Mouse (Mus musculus) 3T3-L1 (cell line): ENCODE results near the gene Cutc.
A peak's percentile ranks its signal among the peaks of the same experiment; 100 is the strongest.

Experiments
- DNase-seq: peaks from one replicate; pipeline ENCODE4 v3.0.0-alpha.2; 2015; ENCODE audit warnings: low read depth, low spot score

Cutc gene

GRCm38 (mm10) chr19:43753226-43753835 lies 535 bp downstream of the Cutc start:
- DNase-seq: peak; percentile 89

DNA sequence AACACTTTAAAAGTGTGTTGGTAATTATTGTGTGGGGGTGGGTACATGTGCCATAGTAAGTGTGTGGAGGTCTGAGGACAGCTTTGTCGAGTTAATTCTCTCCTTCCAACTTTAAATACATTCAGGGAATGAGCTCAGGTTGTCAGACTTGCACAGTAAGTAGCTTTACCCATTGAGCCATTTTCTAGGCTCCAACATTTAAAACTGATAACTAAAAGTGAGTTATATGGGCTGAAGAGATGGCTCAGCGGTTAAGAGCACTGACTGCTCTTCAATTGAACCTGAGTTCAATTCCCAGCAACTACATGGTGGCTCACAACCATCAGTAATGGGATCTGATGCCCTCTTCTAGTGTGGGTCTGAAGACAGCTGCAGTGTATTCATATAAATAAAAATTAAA lies 1.4 kb downstream of the Cutc start:
- no peak for DNase-seq

GRCm38 (mm10) chr19:43754872-43755271 lies 2.1 kb downstream of the Cutc start:
- DNase-seq: no peak

DNA sequence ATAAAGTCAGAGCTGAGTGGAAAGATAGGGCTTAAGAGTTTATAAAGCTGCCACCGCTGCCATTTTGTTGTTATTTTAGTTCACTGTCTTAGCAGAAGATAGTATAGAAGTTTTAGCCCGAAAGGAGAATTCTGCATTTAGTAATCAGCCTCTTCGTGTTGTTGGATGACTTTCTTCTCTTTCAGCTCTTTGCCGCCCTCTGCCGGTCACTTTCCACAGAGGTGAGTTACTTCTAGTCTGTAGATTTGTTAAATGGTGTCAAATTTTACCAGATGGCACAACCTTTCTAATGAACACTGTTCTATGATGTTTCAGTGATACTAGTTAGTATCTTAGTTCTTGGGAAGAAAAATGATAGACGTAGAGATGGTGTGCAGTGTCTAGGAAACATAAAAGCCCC lies 7.7 kb downstream of the Cutc start:
- peak; percentile 92 for DNase-seq

- DNase-seq: no peak
Measured at GRCm38 (mm10) chr19:43761543-43762256, 8.9 kb downstream of the Cutc start.

DNA sequence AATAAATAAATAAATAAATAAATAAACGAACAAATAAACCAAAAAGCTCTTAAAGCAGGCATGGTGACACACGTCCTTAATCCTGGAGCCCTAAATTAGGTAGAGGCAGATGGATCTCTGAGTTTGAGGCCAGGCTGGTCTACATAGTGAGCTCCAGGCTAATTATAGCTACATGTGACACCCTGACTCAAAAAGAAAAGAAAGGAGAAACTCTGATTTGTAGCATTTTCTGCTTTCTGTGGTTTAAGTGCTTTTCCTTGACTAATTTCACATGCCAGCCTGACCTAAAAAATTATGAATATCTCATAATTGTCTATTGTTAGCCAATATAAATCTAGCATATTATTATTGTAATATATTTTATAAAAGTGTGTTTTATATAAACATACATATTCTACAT lies 9.6 kb downstream of the Cutc start:
- no peak for DNase-seq

GRCm38 (mm10) chr19:43766451-43766850 lies 13.7 kb downstream of the Cutc start:
- DNase-seq: no peak

DNA sequence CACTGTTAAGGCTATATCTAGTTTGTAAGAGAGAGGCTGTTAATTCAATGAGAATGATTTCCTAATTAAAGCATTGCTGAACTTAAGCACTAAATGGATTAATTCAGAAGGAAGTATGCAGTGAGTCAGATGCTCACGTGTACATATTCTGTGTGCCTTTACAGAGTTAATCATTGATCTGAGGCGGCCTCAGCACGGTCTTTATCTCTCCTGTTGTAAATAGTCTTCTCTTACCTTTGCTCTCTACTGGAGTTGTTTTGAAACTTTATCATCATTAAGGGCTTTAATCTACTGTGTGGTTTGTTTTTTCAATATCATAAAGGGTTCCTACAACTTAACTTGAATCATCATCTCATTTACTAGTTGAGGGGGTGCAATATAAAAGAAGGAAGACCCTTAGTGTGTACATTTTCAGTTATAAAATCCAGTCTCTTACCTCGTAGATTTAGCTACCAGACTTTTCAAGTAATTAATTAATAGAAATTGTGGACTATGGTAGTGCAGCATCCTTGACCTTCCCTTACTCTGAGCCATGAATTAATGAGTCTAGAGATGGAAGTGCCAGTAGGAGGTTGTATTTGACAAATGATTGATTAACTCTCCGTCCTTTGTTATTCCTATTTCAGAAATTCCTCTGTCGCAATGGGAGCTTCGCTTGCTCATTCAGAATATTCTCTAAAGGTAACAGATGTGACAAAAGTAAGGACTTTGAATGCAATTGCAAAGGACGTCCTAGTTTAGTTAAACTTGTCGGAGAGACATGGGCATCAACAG lies 14.9 kb downstream of the Cutc start:
- no peak for DNase-seq

- DNase-seq: peak; percentile 35
Measured at GRCm38 (mm10) chr19:43769366-43769960, 16.7 kb downstream of the Cutc start.

GRCm38 (mm10) chr19:43770584-43770983 lies 17.8 kb downstream of the Cutc start:
- no peak for DNase-seq

DNA sequence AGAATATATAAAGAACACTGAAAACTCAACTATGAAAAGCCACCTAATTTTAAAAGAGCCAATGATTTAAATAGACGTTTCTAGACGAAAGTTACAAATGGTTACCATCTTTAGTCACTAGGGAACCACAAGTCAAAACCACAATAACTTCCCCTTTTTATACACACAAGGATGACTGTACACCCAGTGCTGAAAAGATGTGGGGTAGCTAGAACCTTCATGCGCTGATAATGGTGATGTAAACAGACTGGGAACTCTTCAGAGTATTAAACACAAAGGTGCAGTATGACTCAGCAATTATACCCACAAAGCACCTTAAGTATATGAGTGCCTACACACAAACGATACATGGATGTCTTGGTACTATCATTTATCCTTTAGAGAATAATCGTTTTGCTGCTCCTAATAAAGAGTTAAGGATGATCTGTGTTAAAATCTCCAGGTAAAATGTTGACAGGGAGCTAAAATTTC lies 18.7 kb downstream of the Cutc start:
- DNase-seq: peak; percentile 42

DNA sequence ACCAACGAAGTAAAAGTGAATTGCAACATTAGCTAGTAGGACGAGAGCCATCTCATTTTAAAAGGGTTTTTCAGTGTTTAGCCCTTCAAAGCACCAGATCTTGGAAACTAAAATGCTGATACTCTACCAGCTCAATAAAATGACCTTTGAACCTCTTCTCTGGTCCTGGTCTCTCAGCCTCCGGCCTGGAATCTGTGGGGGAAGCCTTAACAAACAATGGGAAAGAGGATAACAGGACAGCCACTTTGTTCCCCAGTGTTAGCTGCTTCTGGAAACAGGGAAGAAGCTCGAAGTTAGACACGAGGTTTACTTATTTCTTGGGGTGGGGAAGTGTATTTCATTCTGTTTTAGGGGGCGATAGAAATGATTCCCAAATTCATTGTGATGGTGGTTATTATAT lies 19.5 kb downstream of the Cutc start:
- no peak for DNase-seq

GRCm38 (mm10) chr19:43775433-43775832 lies 22.6 kb downstream of the Cutc start:
- no peak for DNase-seq

DNA sequence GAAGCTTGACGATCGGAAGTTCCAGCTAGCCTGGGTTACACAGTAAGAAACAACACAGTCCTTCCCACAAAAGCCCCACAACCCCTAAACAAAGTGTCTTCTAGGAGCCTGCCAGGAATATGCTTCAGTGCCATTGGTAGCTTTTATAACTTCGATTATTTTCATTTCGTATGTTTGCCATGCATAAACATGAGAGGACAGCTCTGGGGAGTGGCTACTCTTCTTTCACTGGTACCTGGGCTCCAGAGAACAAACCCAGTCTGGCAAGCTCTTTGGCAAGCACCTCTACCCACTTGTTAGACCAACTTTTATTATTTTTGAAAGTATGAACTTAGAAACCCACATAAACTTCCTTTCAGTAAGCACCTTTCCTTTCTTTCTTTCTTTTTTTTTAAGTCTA lies 23.8 kb downstream of the Cutc start:
- no peak for DNase-seq

DNA sequence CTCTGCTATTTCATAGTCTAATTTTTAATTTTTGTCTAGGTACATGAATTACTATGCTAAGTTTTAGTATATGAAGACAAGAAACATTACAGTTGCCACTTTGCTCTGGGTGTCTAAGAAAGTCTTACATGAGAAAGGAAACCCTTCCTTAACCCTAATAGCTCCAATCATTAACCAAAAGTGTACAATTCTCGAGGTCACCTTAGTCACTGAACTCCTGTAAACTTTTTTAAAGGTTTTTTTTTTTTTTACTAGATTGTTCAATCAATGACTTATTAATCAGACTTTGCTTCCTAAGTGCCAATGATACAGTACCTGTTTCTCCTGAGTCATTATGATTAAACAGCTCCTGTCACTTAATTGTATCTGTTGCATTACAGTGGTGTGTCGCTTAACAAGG lies 24.5 kb downstream of the Cutc start:
- no peak for DNase-seq

DNA sequence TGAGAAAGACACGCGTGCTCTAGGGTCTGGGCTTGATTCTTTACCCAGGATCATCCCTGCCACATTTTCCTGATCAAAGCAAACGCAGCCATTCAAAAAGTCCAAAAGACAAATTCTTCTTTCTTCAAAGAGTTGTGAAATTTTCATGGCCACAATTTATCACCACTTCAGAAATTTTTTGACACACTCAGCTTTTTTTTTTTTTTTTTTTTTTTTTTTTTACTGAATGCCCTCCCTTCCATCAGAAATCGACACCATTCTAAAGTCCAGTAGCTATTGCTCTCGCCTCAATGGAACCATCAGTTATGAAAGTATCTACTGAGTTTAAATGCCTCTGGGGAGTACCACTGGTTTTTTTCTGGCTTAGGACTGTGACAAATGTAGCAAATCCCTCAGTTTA lies 27.6 kb downstream of the Cutc start:
- no peak for DNase-seq

- no peak for DNase-seq
Measured at GRCm38 (mm10) chr19:43781980-43782379, 29.2 kb downstream of the Cutc start, which contains the start of gene Abcc2. Gene Abcc2 (plus strand): TSS chr19:43782192.

DNA sequence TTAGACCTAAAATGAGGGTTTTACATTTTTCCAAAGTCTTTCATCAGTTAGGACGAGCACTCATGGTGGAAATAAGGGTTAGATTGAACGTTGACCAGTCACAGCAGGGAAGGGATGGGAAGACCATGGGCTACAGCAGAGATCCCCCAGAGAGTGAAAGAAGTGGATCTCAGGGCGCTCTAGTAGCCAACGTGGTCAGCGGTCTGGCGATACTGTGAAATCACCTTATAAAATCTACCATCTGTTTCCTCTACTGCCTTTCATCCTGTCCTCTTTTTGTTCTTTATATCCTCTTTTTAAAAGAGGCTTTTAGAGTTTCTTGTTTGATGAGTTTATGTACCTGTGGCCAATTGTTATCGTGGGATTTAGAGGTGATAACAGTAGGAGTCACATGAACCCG lies 32.0 kb downstream of the Cutc start:
- no peak for DNase-seq

DNA sequence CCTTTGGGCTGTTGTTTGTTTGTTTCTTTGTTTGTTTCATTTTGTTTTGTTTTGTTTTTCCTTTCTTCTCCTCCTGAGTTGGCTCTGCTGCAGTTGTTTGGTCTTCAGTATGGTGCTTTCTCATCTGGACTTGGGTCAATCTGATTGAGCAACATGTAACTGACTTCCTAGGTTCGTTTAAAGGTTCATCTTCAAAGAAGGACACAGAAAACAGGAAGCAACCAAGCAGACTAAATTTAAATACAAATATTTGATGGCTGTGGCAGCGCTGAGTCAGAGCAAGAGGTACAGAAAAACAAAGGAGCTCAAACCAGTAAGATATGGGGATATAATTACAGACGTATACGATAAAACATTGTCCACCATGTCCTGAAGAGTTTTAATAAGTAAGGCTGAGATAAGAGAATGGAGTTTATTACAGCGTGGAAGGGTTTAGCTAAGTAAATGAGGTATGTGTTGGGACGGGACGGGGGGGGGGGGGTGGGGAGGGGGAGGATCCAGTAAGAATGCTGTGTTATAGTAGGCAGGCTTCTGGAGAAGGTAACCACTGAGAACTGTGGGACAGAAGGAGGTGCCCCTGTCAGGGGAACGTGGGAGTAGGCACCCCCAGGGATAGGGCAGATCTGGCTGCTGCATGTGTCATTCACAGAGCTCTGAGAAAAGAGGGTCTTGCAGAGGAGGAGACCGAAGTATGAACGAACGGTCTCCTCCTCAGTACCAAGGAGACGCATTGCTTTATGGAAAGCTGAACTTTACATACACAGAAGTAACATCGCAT lies 33.6 kb downstream of the Cutc start:
- DNase-seq: no peak

DNA sequence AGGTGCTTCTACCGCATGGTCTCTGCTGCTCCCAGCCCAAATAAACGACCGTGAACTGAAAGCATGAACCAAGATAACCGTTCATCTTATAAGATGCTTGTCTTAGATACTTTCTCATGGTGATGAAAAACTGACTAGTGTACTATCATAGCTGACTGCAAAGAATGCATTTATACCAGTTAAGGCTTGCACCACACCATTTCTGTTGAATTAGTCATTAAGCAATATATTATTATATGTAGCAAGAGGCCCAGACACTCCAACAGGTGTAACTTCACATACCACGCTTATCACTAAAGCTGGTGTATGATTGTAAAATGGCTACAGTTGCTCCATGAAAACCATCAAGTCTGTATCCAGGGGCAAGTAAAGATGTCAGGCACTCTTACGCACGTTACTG lies 37.0 kb downstream of the Cutc start:
- DNase-seq: no peak

GRCm38 (mm10) chr19:43792537-43792936 lies 39.7 kb downstream of the Cutc start:
- no peak for DNase-seq
